Mouse (Mus musculus) testis, adult 2 months (tissue): ENCODE data around the gene Luzp1.

Experiments
- CTCF ChIP-seq: fragments of 200-500 bp; IDR thresholded peaks from 2 replicates; pipeline ENCODE4 v1.5.1; 2012; ENCODE audit warnings: low read depth, mild to moderate bottlenecking, inconsistent platforms, low read length, moderate library complexity; ENCODE audit not compliant: control insufficient read depth, insufficient read depth, insufficient replicate concordance
- POLR2A ChIP-seq: fragments of 200-500 bp; IDR thresholded peaks from 2 replicates; pipeline ENCODE4 v1.6.1; 2012; ENCODE audit warnings: low read depth, mild to moderate bottlenecking, inconsistent platforms, low read length, moderate library complexity; ENCODE audit not compliant: control insufficient read depth

DNA sequence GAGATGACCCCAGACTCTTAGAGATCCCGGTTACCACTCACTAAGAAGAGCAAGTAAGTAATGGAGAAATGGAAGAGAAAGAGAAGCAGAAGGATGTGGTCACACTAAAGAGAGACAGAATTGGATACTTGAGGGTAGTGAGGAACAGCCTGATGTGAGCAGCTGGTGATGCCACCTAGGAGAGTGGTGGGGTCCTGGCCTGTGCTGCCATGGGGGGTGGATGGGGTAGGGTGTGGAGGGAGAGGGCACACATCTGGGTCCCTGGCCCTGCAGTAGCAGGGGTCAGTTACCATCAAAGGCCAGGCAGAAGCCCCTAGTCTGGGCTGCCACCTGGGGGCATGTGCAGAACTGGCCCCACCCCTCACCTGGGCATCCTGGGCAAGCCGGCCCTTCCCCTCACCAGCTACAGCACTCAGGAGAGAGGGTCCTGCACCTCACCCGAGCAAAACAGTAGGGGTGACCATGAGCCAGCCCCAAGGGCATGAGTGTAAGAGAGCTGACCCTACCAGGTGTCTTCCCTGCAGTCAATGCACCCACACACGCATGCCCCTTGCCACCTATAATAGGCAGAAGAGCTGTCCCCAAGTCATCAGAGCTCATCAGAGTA lies 117.8 kb downstream of the Luzp1 start:
- TF ChIP-seq CTCF = no peak
- no peak for TF ChIP-seq POLR2A
